Mouse (Mus musculus) B cell, adult 2 months (primary cell): ENCODE results near the gene Otos.

Source experiments
- DNase-seq, 2 experiments: peaks; one replicate each; pipeline ENCODE4 v3.0.0; 2022

Otos gene

GRCm38 (mm10) chr1:92648673-92649072 is at the start of gene Otos:
Otos (minus strand) TSS chr1:92648841.
- DNase-seq = peak; percentile 68 to 70

GRCm38 (mm10) chr1:92696848-92697247 is 48.2 kb upstream of the Otos start:
- DNase-seq = peak; percentile 53 to 58

- DNase-seq = no peak
Measured at GRCm38 (mm10) chr1:92695751-92696150, 47.1 kb upstream of the Otos start.

DNA sequence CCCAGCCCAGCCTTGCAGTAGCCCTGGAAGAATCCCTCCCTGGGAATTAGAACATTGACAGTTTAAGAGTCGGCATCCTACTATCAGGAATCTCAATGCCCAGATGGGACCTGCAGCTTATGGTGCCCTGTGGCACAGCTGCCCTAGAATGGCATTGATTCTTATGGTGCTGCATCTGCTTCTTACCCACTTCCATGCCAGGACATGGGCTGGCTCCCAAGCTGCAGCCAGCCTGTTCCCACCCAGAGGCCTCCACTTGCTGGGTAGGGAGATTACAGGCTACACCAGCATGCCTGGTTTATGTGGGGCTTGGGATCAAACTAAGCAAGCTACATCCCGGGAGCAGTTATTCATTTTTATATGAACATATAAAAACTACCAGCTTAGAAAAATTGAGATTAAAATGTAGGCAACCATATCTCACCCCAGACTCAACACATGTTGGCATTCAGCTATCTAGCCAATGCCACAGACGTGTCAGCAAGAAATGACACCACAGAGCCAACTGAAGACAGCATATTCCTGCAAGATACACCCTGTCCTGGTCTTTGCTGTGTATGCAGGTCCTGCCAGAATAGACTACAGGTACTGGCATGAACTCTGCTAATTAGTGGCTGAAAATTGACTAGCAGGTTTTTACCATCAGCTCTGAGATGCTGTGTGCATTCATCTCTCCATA is 42.7 kb upstream of the Otos start:
- DNase-seq = no peak

DNA sequence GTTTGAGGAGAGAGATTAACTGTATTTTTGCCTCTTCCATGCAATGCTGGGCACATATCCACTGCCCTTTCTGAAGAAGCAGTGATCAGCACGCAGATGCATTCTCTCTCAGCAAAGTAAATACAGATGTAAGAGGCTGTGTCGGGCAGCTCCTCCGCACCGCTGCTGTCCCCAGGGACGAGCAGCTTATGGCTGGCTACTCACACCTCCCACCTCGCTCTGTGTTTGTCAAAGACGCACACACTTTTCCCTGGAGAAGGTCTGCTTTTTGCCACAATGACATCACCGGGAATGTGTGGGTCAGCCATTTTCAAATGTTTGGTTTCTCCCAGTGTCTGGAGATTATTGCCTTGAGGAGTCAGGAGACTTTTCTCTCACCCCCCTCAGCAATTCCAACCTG is 38.4 kb upstream of the Otos start:
- no peak for DNase-seq

DNA sequence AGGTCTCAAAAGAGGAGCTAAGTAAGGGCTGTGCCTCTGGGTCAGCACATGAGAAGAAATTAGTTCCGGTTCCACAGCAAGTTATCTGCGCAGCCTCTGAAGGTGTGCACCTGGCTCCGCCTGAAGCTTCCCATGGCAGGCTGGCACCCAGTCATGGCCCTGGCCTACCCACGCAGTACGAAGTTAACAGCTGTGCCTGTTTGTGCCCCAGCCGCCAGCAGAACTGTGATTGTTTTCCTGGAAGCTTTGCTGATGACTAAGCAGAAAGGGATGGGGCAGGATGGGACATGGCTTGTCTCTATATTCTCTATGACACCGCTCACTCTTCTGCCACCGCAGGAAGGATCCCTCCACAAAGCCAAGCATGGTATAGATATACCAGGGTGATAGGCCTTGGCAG is 34.5 kb upstream of the Otos start:
- DNase-seq = no peak

GRCm38 (mm10) chr1:92680668-92681603 is 32.3 kb upstream of the Otos start:
- no peak for DNase-seq

DNA sequence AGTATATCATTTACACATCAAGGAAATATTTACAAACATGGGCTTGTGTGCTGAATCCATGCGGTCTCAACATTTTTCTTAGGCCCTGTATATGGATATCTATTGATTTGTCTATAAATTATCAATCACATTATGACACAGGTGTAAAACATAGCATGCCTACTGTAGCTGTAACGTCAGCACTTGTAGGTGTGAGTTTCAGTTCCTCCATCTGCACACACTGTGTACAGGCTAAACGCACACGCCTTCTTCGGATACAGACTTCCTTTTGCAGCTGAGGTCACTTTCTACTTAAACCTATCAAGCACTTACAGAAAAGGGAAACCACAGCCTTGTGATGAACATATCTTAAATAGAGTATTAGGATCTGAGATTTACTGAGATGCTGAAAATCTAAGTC is 30.1 kb upstream of the Otos start:
- no peak for DNase-seq

GRCm38 (mm10) chr1:92676676-92676975 is 28.0 kb upstream of the Otos start:
- DNase-seq = no peak

DNA sequence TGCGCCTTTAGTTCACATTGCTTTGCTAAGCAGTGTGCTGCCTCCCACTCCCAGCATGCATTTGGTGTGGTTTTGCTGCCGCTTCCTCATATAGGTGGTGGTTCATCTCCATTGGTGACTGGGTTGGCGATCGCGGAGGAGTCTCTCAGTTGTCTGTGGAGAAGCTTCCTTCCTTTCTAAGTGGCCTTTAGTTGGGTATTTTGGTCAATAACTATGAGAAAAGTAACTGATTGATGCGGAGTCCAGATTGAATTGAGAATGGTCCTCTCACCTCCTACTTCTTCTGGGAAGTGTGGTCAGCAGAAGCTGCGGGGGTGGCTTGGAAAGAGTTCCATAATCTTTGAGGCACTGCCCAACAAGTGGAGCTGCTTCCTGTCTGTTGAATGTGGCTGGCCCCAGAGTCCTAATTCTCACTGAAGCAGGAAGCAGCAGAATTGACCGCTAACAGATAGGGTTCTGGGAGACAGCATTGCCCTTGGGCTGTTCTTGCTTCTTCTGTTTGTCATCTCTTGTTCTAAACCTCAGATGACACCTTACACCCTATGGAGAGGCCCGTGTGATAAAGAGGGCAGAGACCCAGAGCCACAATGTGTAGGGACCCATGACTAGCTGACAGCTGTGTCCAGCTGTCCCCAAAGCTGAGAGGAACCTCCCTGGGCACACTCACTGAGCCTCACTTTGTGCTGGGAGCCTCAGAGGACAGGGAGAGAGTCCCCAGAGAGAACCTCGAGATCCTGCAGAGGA is 27.5 kb upstream of the Otos start:
- no peak for DNase-seq

DNA sequence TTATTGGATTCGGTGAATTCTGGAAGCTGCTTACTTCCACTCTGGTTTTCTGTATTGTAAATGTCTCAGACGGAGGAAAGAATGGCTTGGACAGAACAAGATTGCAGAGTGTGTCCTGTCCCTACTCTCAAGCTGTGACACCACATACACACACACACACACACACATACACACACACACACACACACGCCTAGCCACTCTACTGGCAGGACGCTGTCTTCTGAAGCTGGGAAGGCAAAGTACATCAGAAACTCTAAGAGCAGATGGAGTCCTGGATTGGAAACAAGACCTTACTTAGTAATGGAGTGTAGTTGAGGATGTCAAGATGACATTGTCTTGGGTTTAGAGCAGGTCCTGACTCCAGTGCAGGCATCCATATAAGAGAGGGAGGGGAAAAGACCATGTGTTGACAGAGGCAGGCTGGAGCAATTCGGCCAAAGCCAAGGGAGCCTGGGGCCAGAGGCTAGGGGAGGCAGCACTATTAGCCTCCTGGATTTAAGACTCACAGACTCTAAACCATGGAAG is 24.7 kb upstream of the Otos start:
- no peak for DNase-seq

- no peak for DNase-seq
Measured at GRCm38 (mm10) chr1:92671326-92671725, 22.7 kb upstream of the Otos start.

DNA sequence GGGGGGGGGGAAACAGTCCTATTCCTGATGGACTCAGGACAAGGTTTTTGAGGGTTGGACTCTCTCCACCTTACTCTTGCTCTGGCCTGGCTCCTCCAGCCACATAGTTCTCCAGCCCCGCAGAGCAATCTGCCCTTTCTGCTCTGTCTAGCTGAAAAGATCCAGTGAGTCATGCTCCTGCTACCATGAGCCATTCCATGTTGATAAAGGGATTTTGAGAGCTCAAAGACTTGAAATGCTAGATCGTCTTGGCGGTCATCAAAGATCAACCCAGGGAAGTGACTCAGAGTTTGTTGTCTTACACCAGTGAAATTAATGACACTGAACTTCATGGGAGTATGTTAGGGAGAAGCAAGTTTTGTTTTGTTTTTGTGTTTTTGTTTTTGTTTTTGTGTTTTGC is 20.8 kb upstream of the Otos start:
- no peak for DNase-seq

DNA sequence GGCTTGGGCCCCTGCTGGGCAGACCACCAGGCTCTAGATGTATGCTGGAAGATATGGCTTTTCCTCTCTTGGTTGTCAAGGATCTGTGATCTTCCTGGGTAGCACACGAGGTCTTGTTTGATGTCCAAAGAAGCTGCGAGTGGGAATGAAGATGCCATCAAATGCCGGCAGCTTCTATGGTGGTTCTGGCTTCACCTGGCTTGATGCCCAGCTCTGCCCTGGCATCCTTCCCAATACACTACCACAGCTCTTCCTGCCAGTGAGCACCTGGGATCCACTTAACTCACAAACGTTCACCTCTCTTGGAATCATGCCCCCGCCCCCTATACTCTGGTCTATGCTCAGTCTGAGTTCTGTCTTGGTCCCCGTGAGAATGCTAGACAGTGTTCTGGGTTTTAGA is 18.5 kb upstream of the Otos start:
- no peak for DNase-seq

GRCm38 (mm10) chr1:92659392-92659791 is 10.8 kb upstream of the Otos start:
- no peak for DNase-seq

DNA sequence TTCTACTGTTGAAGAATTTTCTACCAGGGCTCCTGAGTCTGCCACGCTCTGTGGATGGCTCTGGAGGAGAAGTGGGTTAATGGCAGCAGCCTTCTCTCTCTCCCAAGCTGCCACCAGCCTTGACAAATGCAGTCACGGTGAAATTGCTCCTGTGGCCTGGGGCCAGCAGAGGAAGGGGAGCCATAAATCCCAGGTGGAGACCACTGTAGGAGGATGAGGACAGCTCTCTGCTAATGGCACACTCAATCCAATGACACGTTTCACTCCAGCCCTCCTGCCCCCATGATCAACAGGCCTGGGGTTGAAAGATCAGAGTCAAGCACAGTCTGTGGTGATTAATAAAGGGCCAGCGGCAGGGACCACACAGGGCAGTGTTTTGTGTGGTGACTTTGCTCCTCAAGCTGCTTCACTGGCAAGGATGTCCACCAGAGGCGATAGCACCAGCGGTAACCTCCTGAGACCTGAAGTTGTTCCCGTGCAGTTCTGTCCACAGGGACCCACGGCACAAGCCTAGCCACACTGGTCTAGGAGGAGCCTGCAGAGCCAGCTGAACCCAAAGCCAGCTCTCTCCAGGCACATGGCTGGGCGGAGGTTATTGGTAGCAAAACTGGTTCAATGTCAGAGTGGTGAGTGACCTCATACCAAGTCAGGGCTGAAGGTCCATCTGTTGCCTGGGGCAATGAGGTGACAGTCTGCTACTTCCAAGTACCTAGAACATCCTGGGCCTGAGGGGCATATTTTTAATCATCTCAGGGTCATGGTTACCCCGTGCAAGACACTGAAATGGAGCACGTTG is 8.6 kb upstream of the Otos start:
- no peak for DNase-seq

- no peak for DNase-seq
Measured at GRCm38 (mm10) chr1:92654676-92655075, 6.0 kb upstream of the Otos start.

GRCm38 (mm10) chr1:92653179-92653578 is 4.5 kb upstream of the Otos start:
- DNase-seq = no peak

DNA sequence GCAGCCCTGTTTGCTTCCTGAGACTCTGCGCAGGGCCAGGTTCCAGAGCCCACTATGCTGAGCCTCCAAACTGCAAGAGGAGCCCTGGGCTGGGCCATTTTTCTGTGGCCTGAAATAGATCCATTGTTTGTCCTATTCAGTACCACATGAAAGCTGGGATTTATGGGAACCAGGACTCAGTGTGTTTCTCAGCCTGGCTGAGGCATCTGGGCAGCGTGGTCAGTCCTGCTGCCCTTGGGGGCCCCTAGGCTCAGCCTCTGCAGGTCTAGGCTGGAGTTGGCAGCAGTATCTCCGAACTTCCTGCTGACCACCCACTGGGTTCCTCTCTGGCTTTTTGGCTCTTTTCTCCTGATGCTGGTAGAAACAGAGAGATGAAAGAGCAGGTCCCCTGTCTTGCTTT is 2.8 kb upstream of the Otos start:
- no peak for DNase-seq

DNA sequence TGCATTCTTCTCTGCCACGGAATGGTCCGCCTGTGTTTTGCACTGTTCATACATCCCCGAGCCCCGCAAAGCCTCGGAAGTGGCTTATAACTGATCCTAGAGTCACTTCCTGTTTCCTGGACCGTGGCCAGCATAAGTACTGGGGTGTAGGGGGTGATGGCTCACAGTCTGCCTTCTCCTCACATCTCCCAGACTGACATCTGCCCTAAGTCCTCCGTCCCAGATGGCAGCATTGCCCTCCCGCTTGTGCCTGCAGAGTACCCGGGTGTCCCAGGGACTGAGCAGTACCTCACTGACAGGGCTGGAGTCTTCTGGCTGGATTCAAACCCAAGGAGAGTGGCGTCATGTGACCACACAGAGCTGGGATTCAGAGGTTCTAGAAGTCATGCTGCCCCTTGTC is 444 bp downstream of the Otos start:
- DNase-seq = peak; percentile 18 to 19

DNA sequence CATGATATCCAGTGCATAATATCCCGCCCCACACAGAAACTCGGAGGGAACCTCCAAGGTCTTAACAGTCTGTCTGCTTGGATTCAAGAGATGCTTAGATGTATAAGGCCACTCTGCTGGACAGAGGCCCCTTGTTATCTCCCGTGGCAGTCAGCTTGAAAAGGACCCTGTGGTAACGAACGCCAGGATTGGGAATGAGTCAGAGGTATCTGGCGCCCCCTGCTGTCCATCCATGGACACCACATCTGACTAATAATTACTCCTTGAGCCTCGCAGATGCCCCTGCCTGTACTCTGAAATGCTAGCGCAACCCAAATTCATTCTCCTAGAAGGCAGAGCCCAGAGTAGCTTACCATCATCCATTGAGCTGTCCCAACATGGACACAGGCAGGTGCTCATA is 889 bp downstream of the Otos start:
- DNase-seq = peak; percentile 68 to 72

- no peak for DNase-seq
Measured at GRCm38 (mm10) chr1:92647026-92647425, 1.6 kb downstream of the Otos start.

DNA sequence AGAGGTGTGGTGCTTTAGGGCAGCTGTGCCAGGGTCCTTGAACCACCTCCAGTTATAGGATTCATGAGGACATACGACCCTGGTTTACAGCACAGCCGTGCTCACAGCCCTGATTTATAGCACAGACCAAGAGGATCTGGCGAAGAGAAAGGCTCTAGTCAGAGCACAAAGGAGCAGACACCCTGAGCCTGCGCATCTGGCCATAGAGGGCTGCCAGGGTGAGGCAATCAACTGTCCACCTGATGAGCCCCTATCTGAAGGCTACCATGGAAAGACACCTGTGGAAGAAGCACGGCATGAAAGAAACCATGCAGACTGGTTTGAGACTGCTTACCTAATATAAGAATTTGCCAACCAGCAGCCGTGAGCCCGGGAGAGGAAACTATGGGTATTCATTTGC is 2.0 kb downstream of the Otos start:
- no peak for DNase-seq
